Mouse (Mus musculus) mouse trophoblast stem cell (cell line): Measurements from ENCODE around the gene Dennd2a.

ENCODE experiments used
- in situ Hi-C, 2 experiments: fragments of 300-500 bp; cut with MseI, MboI; formaldehyde crosslinking; loops; 2 replicates in 1 of 2; 3 replicates in 1 of 2; pipeline ENCODE4 v1.15.1; 2025

Dennd2a gene

DNA sequence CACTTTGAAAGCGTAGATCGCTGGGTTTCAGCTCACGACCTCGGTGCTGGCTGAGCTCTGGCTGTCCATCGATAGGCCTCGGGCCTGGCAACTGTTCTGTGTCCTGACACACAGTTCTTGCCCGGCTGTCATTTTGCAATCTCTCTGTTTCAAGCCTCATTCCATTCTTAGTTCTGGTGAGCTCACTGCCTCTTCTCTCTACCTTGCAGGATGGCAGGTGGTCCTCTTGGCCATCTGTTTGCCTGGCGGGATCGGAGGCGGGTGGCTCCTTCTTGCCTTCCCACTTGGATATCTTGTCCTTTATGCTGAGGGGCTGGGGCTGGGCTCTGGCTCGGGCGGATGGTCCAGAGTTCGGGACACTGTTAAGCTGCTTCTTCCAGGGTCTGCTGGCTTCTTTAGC, 34.5 kb downstream of the Dennd2a start:
- in situ Hi-C loops = no loop called here

DNA sequence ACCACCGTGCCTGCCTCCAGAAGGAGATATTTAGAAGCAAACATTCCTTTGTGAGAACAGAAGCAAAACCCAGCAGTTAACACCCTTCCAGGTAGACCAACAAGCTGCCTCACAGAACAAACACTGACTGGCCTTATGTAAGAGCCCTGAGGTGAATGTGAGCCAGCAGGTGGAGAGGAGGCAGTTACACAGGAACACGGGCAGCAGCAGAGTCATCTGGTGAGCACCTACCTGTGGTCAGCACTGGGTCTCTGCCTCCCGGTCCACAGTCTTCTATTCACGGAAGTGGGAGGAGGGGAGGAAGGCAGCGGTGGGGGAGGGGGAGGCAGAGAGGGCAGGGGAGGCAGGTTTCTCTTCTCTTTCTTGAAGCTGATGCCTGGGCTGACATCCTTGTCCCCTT, 35.2 kb downstream of the Dennd2a start:
- in situ Hi-C loops = no loop called here

DNA sequence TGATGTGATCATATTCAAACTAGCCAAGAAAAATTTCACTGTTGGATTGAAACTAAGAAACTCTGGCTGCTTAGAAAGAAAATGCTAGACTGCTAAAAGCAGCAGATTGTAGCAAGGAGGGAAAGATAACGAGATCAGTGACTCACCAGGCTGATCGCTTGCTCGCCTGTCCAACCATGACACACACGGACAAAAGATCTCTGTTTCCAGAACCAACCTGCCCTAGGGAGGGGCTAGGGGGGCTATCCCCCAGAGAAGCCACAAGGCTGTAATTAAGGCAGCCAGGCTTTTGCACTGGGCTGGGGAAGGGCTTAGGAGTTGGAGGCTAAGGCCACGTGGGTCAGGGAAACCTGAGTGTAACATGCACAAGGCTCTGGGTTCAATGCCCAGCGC, 41.9 kb downstream of the Dennd2a start:
- in situ Hi-C loops = no loop called here

DNA sequence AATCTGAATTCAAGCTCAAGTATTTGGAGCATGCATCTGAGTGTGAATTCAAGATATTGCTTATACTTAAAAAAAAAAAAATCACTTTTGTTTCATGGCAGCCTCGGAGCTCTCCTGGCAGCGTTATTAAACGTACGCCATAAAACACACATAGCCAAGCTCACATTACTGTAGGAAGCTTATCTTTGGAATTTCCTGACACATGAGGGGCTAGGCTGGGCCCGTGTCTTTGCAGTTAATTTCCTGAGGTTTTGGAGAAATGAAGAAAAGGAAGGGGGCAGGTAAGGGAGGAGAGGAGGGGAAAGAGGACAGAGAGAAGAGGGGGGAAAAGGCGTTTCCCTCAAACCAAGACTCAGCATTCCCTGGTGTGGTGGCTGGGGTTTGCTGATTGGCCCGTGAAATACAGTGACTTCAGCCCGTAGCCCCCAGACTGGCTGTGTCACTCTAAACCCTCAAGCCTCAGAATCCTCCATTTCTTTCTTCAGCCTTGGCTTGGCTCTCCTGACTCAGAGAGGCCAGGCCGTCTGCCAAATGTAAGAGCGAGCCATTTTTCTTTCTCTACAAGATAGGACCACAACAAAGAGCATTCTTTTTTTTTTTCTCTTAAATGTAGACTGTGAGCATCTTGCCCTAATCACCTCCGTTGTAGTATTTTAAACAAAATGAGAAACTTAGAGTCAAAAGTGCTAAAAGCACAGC, 42.5 kb downstream of the Dennd2a start:
- in situ Hi-C loops = no loop called here

DNA sequence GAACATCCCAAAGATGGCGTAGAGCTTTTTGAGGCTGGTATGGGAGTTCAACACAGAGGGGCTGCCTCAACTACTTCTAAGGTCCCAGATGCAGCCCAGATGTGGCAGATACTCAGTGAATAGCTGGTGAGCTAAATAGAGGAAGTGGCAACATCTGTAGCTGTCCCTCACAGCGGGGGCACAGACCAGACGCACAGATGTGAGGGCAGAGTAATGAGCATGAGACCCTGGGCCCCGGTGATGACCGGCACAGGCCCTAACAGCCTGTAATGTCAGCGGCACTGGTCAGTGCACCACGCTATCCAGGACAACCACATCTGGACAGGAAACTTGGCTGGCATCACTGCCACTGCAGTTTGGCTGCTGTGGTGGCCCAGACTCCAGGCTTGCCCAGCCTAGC, 54.2 kb downstream of the Dennd2a start:
- in situ Hi-C loops = no loop called here

DNA sequence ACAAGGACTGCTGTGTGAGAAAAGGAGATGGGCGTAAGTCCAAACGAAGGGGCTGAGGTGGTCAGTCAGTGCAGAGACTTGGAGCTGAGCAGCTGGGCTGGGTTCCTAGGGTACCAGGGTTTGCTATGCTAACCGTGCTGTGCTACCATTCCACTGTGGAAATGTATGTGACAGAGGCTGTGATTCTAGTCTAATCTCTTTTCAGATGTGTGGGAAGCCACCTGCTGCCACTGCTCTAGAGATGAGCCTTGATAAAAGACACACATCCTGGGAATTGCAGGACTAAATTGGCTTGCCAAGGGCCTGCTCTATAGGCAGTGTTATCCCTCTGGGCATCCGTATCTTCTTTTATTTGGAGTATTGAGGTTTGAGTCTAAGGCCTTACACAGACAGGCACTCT, 60.5 kb downstream of the Dennd2a start:
- in situ Hi-C loops = no loop called here

DNA sequence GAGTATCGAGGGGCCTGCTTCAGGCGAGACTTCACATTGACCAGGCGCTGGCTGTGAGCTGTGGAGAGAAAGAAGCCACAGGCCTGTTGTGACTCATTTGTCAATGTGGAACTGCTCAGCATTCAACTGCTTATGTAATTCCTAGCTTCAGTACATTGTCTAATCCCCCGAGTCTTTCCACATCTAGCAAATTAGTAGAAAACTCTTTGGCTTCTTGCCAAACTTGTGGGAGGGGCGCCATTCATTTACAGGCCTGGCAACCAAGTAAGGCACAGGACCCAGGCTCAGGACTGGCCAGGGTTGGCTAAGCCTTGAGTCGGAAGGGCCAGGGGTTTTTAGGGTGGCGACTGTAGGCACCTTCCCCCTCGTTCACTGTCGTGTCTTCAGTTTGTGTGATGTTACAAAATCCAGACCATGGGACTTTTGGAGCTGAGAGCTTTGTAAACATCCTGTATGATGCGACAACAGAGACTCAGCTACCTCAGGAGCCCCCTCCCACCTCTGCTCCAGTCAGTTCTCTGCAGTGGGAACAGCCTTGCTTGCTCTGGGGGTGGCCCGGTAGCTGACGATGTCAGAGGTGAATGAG, 64.4 kb downstream of the Dennd2a start:
- in situ Hi-C loops = no loop called here

DNA sequence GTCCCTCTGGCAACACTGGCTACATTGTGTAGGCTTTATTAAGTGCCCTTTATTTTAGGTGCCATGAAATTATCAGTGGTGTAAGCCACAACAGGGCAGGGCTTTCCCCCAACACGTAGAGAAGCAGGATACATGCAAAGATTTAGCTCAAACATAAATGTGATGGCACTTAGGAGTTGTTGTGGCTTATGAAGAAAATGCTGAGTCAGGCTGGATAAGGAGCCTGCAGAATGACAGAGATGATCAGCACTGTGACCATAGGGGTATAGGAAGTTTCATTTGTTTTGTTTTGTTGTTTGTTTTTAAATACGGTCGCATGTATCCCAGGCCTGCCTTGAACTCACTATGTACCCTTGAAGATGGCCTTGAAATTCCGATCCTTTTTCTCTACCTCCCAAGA, 65.5 kb downstream of the Dennd2a start:
- in situ Hi-C loops = no loop called here

DNA sequence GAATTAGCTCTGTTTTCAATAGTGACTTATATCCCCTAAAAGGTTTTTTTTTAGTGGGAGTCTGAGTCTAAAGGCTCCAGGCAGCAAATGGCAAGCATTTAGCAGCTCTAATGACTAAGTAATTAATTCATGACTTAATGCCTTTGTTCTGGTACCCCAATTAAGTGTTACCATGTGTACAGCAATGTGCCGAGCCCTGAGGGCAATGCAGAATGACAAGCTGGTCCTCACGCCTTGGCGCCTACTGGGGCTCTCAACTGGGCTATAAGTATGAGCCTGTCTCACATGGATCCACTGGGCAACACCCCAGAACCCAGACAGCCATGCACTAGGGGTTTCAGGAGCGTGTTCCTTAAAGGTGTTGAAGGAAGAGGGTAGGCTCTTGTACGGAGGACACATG, 66.5 kb downstream of the Dennd2a start:
- in situ Hi-C loops = no loop called here

DNA sequence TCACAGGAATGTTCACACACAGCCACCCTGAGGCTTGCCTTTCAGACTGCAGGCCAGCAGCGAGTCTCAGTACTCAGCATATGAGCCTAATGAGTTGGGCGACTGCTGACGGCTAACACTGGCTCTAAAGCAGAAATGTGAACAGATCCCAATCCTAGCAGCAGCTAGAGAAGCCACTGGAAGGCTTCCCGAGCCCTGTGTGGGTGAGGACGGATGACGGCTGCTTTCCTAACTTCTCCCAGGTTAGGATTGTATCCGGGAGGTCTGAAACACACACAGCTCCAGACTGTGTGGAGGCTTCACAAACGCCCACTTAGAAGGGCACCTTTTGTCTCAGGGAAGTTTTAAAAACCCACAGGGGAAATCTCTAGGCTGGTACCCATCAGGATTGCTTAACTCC, 69.4 kb downstream of the Dennd2a start:
- in situ Hi-C loops = no loop called here

DNA sequence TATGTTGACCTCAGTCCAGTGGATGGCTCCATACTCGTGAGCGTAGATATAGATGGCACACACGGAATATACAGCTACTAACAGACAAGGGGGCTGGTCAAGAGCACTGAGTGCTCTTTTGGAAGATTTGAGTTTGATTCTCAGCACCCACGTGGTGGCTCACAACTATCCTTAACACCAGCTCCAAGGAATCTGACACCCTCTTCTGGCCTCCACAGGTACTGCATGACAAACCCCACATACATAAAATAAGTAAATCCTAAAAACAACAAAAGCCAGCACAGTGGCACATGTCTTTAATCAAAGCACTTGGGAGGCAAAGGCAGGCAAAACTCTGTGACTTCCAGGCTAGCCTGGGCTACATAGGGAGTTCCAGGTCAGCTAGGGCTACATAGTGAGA, 74.0 kb downstream of the Dennd2a start:
- in situ Hi-C loops = no loop called here

DNA sequence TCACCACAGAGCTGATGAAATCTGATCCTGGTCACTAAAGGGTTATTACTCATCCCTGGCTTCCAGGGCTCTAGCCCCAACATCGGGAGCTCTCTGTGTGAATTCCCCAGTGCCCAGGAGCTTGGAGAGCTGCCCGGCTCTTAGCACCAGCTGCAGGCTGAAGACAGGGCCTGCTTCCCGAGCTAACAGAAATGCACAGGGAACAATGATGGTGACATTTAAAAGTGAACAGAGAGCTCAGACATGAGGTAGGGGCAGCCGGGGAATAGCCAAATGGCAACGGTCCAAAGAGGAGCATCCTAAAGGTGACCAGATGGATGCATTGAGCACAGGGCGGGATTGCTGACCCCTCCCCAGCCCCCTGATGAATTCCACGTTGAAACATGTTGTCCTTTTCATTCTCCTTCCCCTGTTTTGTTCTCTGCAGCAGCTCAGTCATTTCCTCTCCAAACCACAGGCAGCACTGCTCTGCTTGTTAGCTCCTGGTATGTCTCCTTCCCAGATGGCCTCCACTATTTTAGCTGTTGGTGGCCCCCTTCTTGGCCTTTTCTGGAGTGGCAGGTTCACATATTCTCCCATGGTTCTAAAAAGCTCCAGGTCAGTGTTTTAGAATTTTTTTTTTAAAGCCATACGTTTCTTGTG, 79.0 kb downstream of the Dennd2a start:
- in situ Hi-C loops = no loop called here

DNA sequence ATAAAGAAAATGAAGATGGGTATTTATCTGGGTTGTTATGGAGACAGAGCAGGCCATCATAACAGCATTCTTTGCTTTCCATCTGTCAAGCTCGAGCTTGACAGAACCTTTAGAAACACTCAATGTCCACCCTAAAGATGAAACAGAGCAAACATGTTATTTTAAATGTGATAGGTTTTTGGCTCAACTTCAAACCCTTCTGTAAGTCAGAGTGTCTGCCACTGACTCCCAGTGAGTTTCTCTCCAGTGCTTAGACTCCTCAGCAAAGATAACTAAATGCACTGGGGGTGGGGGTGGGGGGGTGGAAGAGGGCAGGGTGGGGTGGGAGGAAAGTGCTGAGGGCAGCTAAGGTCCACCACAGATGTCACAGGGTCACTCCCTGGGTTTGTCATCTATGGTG, 81.0 kb downstream of the Dennd2a start:
- in situ Hi-C loops = no loop called here

DNA sequence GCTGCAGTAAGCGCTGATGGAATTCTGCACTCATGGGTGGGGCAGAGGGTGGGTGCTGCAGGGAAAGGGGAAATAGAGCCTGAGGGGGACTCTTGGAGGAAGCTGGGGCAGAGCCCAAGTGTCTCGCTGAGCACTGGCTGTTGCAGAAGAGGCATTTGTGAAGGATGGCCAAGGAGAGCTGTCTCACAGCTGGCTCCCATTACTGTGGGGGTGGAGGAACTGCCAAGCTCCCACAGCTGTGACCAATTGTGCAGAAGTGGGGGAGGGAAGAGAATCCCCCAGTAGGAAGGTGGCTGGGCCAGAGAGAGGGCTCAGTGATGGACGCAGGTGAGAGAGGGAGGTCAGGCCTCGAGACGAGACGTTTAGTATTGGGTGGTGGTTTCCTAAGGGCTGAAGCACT, 83.2 kb downstream of the Dennd2a start:
- in situ Hi-C loops = no loop called here

DNA sequence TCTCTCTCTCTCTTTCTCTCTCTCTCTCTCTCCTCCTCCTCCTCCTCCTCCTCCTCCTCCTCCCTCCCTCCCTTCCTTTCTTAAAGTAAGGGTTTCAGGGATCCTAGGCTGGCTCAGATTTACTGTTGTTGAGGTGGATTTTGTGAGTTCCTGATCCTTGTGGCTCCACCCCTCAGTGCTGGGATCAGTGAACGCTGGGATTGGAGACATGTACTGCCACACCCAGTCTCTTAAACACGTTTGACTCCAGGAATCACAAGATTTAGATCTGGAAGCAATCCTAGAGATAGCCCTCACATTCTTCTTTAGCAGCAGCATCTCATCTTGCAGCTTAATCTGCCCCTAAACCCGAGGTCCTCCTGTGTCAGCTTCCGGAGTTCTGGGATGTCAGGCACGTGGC, 84.8 kb downstream of the Dennd2a start:
- in situ Hi-C loops = no loop called here

DNA sequence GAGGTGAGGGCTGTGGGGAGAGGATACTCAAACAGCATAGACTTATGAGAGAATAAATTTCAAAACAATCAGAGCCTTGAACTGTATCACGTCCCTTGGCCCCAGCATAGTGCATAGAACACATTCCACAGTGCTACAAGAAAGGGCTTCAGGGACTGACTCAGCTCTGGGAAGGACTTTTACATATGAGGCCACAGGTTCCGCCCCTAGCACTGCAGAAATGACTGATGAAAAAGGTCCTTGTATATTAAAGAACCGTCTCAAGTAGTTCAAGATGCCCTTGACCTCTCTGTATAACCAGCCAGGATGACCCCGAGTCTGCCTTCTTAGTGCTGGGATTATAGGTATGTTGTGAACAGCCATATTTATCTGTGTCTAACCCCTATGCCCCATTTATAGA, 85.4 kb downstream of the Dennd2a start:
- in situ Hi-C loops = no loop called here

DNA sequence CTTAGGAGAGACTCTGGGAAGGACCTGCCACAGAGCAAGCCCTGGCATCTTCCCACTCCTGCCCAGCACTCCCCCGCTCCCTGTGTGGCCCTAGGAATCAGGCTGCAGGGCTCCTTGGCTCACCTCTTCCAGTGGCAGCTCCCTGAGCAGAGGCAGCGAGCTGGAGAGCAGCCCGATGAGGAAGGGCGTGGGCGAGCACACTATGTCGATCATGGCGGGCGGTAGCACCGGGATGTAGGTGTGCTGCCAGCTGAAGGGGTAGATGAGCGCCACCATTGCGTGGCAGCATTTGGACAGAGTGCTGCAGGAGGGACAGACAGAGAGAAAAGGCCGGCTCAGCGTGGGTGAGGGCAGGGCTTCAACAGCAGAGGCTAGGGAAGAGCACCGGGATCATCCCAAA, 87.6 kb downstream of the Dennd2a start:
- in situ Hi-C loops = no loop called here

DNA sequence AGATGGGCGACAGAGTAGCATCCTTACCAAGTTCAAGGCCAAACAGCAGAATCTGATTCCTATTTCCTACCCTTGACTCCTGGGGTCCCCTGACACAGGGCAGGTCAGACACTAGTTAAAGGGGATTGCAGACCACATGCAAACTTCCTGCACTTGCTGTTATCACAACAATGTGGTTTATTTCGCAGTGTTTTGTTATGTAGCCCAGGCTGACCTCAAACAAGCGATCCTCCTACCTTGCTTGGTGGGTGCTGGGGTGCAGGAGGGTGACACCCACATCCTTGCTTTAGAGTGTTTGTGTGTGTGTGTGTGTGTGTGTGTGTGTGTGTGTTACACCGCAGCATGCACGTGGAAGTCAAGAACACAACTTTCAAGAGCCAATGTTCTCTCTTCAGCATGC, 88.2 kb downstream of the Dennd2a start:
- in situ Hi-C loops = loop anchor here (5.0 to 10.0 kb wide), 2 partner anchors 83 to 95 kb away; no protein-coding TSS in a partner anchor

DNA sequence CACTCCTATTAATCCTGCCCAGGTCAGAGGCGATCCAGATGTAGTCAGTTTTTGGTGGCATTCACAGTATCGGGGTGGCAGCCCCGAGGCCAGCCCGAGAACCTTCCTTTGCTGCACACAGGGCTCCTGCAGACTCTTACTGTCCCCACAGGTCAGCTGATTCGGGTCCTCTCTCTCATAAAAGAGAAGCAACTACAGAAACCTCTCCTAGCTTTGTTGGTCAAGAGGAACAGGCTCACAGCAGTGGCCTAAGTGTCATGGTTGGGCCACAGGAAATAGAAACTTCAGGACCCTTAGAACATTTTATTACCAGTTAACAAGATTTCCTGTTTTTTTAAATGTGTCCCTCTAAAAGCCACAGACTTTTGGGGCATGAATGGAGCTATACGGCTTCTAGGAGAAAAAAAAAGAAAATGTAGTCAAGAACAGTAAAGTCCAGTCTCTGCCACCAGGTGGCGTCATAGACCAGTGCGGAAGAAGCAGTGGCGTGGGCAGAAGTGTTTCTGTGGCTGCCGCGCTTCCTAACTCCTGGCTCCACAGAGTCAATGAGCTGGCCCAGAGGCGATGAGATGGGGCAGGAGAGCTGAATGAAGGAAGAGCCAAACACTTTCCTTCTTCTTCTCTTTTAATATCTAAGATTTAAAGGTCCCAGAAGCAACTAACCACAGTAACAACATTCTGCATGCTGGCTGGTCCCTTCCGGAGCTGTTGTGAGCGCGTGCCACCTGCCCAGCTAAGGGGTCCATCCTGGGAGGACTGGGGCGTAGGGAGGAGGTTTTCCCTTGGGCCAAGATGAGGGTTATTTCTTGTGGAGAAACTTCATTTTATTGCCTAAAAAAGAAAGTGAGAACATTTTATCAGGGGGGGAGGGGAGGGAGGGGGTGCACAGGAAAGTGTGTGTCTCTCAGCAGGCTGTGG, 94.8 kb downstream of the Dennd2a start:
- in situ Hi-C loops = loop anchor here in 1 of 2 experiments (10.0 kb wide), 1 partner anchor 102 kb away; no protein-coding TSS in a partner anchor

DNA sequence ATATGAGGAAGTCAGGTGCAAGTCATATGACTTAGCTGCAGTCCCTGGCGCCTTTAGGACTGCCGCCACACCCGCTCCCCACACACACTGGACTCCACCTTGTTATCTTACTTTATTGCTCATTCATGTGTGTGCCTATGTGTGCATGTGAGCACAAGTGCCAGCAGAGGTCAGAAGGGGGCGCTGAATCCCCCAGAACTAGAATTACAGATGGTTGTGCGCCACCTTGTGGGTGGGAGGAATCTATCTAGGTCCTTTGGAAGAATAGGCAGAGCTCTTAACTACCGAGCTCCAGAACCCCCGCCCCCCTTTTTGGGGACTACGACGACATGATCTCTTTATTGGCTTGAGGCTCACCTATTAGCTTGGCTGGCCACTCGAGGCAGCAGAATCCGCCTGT, 97.6 kb downstream of the Dennd2a start:
- in situ Hi-C loops = loop anchor here in 1 of 2 experiments (10.0 kb wide), 1 partner anchor 105 kb away; no protein-coding TSS in a partner anchor

DNA sequence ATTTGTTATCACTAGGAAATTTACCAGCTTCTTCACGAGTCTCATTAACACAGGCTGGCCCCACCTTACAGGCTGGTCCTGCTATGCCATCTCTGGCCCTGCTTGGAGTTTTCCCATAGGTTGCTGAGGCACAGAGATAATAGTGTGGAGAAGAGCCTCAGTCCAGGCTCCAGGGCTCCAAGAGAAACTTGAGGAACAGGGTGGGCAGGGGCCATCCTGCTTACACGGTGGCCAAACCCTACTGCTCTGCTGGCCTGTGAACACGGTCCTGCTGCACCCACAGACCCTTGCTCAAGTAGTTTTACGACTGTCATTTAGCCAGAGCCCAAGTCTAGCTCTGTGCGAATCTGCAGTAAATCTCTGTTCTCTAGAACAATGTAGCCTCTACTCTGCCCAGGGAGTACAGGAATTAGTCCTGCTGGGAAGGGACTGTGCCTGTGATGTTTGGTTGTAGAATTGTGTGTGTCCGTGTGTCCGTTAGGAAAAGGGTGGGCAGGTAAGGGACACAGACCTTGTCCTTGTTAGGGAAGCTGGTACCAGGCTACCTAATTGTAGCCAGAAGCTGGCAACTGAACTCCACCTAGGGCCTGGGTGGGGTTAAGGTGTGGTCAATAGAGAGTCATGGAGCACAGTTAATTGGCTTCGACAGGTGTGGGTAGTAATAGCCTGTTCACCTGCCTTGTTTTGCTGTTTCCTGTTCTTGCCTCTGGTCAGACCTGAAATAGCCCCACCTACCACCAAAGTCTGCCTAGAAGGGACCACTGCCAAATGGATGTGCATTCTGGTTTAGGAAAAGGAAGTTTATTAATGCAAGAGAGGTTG, 102.1 kb downstream of the Dennd2a start:
- in situ Hi-C loops = no loop called here
